Mouse (Mus musculus) kidney, embryonic 16.5 days (tissue): ENCODE results near the gene Sprr2k. TPM values are rescaled to one million over a fixed set of nuclear protein-coding genes. Genes with fewer than 3 reads are reported as not detected.

Experiments used
- ATAC-seq: fragments of 200-750 bp; cut with Nextera tagmentation; 2 replicates; pipeline ENCODE4 v1.8.0; 2017; ENCODE audit warnings: moderate TSS enrichment; ENCODE audit not compliant: low FRiP score, low TSS enrichment
- H3K27ac ChIP-seq: fragments of 300-500 bp; sonication (generic); 2 replicates; pipeline ENCODE4 v1.5.1; 2014; ENCODE audit warnings: low read length
- H3K27me3 ChIP-seq: fragments of 300-500 bp; sonication (generic); 2 replicates; pipeline ENCODE4 v1.6.1; 2014; ENCODE audit warnings: low read length, control low read depth, mixed read lengths; ENCODE audit not compliant: insufficient read depth
- H3K36me3 ChIP-seq: fragments of 300-500 bp; sonication (generic); 2 replicates; pipeline ENCODE4 v1.6.1; 2014; ENCODE audit warnings: low read length, control low read depth, mixed read lengths; ENCODE audit not compliant: insufficient read depth
- H3K4me1 ChIP-seq: fragments of 300-500 bp; sonication (generic); 2 replicates; pipeline ENCODE4 v1.6.1; 2014; ENCODE audit warnings: low read length, control low read depth, mixed read lengths; ENCODE audit not compliant: insufficient read depth
- H3K4me2 ChIP-seq: fragments of 300-500 bp; sonication (generic); replicated peaks from 2 replicates; pipeline ENCODE4 v1.6.1; 2014; ENCODE audit warnings: low read depth, low read length
- H3K4me3 ChIP-seq: fragments of 300-500 bp; sonication (generic); 2 replicates; pipeline ENCODE4 v1.5.1; 2014; ENCODE audit warnings: mild to moderate bottlenecking, low read length
- H3K9ac ChIP-seq: fragments of 300-500 bp; sonication (generic); replicated peaks from 2 replicates; pipeline ENCODE4 v1.6.1; 2014; ENCODE audit warnings: low read length
- H3K9me3 ChIP-seq: fragments of 300-500 bp; sonication (generic); 2 replicates; pipeline ENCODE4 v1.6.1; 2016; ENCODE audit warnings: low read length, control low read depth
- WGBS: fragments of 180-500 bp; shearing (Covaris S2); extraction: QIAGEN DNeasy Blood & Tissue Kit; methylation state at CpG from one replicate; pipeline ENCODE4 v1.1.7; 2014; 5-methylcytosine and 5-hydroxymethylcytosine counted together
- polyA plus RNA-seq: library from polyadenylated mRNA; unstranded; fragments of >200 nt; fragmentation: Nextera tagmentation; extraction: Ambion mirVana; gene quantifications from 2 replicates; pipeline ENCODE4 v1.2.1, GENCODE M21; 2015

Gene Sprr2k
- not detected in 2 replicates for polyA plus RNA-seq

- Histone ChIP-seq H3K4me3 (no peak within 1 kb of the TSS), H3K4me2 (no peak within 1 kb of the TSS), H3K36me3 (no peaks in the 10 kb centered on the region), H3K4me1 (no peaks in the 10 kb centered on the region), H3K27me3 (no peaks in the 10 kb centered on the region), H3K9me3 (0 out of 2 replicates have a peak, but pooled peaks cover 2% of the 10 kb centered on the region), H3K27ac (no peak within 1 kb of the TSS), H3K9ac (no peak within 1 kb of the TSS)
- no peak for ATAC-seq
- WGBS: 79% methylated on average over 2 of the region's 2 CpGs
These were observed at the start of gene Sprr2k for GRCm38 (mm10) chr3:92432282-92432681. Gene Sprr2k (plus strand): TSS chr3:92432582.

- no peak within 1 kb of the TSS for H3K9ac ChIP-seq
- whole genome bisulfite sequencing: 86% methylated on average over 1 of the region's 1 CpGs
- no peak for ATAC-seq
- no peak within 1 kb of the TSS for H3K4me3 ChIP-seq
- H3K27me3 ChIP-seq: no peaks in the 10 kb centered on the region
- H3K27ac ChIP-seq: no peak within 1 kb of the TSS
- no peak within 1 kb of the TSS for H3K4me2 ChIP-seq
- no peaks in the 10 kb centered on the region for H3K36me3 ChIP-seq
- H3K9me3 ChIP-seq: no peaks in the 10 kb centered on the region
- H3K4me1 ChIP-seq: no peaks in the 10 kb centered on the region
These were observed 47.0 kb upstream of the Sprr2k start, which contains the start of gene Sprr2h for GRCm38 (mm10) chr3:92385385-92385784. Gene Sprr2h (plus strand): TSS chr3:92385685.

GRCm38 (mm10) chr3:92394301-92394700 lies 38.1 kb upstream of the Sprr2k start:
- Histone ChIP-seq H3K9me3 (no peaks in the 10 kb centered on the region), H3K36me3 (no peaks in the 10 kb centered on the region), H3K9ac (no peak overlapping the region), H3K27ac (no peak overlapping the region), H3K4me3 (no peak overlapping the region), H3K27me3 (no peaks in the 10 kb centered on the region), H3K4me1 (no peaks in the 10 kb centered on the region), H3K4me2 (no peak overlapping the region)
- ATAC-seq: no peak
- WGBS: 39% methylated on average over 1 of the region's 1 CpGs

GRCm38 (mm10) chr3:92407691-92408090 lies 24.7 kb upstream of the Sprr2k start, which contains the start of gene Sprr2i:
Gene Sprr2i (plus strand): TSS chr3:92407991.
- Histone ChIP-seq H3K9ac (no peak within 1 kb of the TSS), H3K4me2 (no peak within 1 kb of the TSS), H3K27me3 (no peaks in the 10 kb centered on the region), H3K4me3 (no peak within 1 kb of the TSS), H3K9me3 (no peaks in the 10 kb centered on the region), H3K4me1 (no peaks in the 10 kb centered on the region), H3K36me3 (no peaks in the 10 kb centered on the region), H3K27ac (no peak within 1 kb of the TSS)
- 88% methylated on average over 2 of the region's 2 CpGs for WGBS
- no peak for ATAC-seq

GRCm38 (mm10) chr3:92417782-92418181 lies 14.6 kb upstream of the Sprr2k start, which contains the start of gene Sprr2j-ps:
Gene Sprr2j-ps (plus strand): TSS chr3:92418082.
- Histone ChIP-seq H3K36me3 (no peaks in the 10 kb centered on the region), H3K27ac (no peak within 1 kb of the TSS), H3K4me1 (no peaks in the 10 kb centered on the region), H3K4me2 (no peak within 1 kb of the TSS), H3K9ac (no peak within 1 kb of the TSS), H3K9me3 (no peaks in the 10 kb centered on the region), H3K4me3 (no peak within 1 kb of the TSS), H3K27me3 (no peaks in the 10 kb centered on the region)
- WGBS: 87% methylated on average over 2 of the region's 2 CpGs
- ATAC-seq: no peak

- no peak within 1 kb of the TSS for H3K9ac ChIP-seq
- no peaks in the 10 kb centered on the region for H3K27me3 ChIP-seq
- no peaks in the 10 kb centered on the region for H3K36me3 ChIP-seq
- WGBS: 94% methylated on average over 6 of the region's 6 CpGs
- no peak within 1 kb of the TSS for H3K4me3 ChIP-seq
- H3K4me1 ChIP-seq: no peaks in the 10 kb centered on the region
- no peak within 1 kb of the TSS for H3K4me2 ChIP-seq
- no peak for ATAC-seq
- H3K27ac ChIP-seq: no peak within 1 kb of the TSS
- 0 out of 2 replicates have a peak, but pooled peaks cover 2% of the 10 kb centered on the region for H3K9me3 ChIP-seq
These were observed 3.1 kb upstream of the Sprr2k start, which contains the start of gene Gm9774 for GRCm38 (mm10) chr3:92429323-92429722. Gene Gm9774 (minus strand): TSS chr3:92429423.

- H3K4me3 ChIP-seq: no peak within 1 kb of the TSS
These were observed 6.3 kb downstream of the Sprr2k start, which contains the start of gene Sprr1b for GRCm38 (mm10) chr3:92438689-92439088. Gene Sprr1b (minus strand): TSS chr3:92438789.

GRCm38 (mm10) chr3:92440177-92440576 lies 7.8 kb downstream of the Sprr2k start:
- no peaks in the 10 kb centered on the region for H3K9me3 ChIP-seq
- no peak overlapping the region for H3K4me2 ChIP-seq
- WGBS: 86% methylated on average over 3 of the region's 3 CpGs
- no peak overlapping the region for H3K27ac ChIP-seq
- no peak for ATAC-seq
- no peaks in the 10 kb centered on the region for H3K36me3 ChIP-seq
- no peaks in the 10 kb centered on the region for H3K4me1 ChIP-seq
- no peaks in the 10 kb centered on the region for H3K27me3 ChIP-seq
- H3K4me3 ChIP-seq: no peak overlapping the region
- no peak overlapping the region for H3K9ac ChIP-seq

More at GRCm38 (mm10) chr3:92438689-92439088, 6.3 kb downstream of the Sprr2k start, which contains the start of gene Sprr1b:
- Histone ChIP-seq H3K27ac (no peak within 1 kb of the TSS), H3K4me1 (no peaks in the 10 kb centered on the region), H3K27me3 (no peaks in the 10 kb centered on the region), H3K9me3 (no peaks in the 10 kb centered on the region), H3K4me2 (no peak within 1 kb of the TSS), H3K9ac (no peak within 1 kb of the TSS), H3K36me3 (no peaks in the 10 kb centered on the region)
- no peak for ATAC-seq
- WGBS: 96% methylated on average over 3 of the region's 3 CpGs

GRCm38 (mm10) chr3:92455151-92455550 lies 22.8 kb downstream of the Sprr2k start:
- H3K9ac ChIP-seq: no peak overlapping the region

GRCm38 (mm10) chr3:92458620-92459019 lies 26.2 kb downstream of the Sprr2k start, which contains the start of gene Sprr3:
Gene Sprr3 (minus strand): TSS chr3:92458720.
- H3K4me3 ChIP-seq: no peak within 1 kb of the TSS
- H3K9me3 ChIP-seq: no peaks in the 10 kb centered on the region
- no peak for ATAC-seq
- H3K27ac ChIP-seq: no peak within 1 kb of the TSS
- H3K27me3 ChIP-seq: no peaks in the 10 kb centered on the region
- H3K9ac ChIP-seq: no peak within 1 kb of the TSS
- H3K4me1 ChIP-seq: no peaks in the 10 kb centered on the region
- WGBS: 59% methylated on average over 2 of the region's 2 CpGs
- no peaks in the 10 kb centered on the region for H3K36me3 ChIP-seq
- H3K4me2 ChIP-seq: no peak within 1 kb of the TSS

More at GRCm38 (mm10) chr3:92455151-92455550, 22.8 kb downstream of the Sprr2k start:
- Histone ChIP-seq H3K9me3 (no peaks in the 10 kb centered on the region), H3K36me3 (no peaks in the 10 kb centered on the region), H3K4me2 (no peak overlapping the region), H3K27me3 (no peaks in the 10 kb centered on the region), H3K27ac (no peak overlapping the region), H3K4me1 (no peaks in the 10 kb centered on the region), H3K4me3 (no peak overlapping the region)
- no peak for ATAC-seq
- WGBS: 82% methylated on average over 5 of the region's 5 CpGs
